Mouse (Mus musculus): ENCODE data around the gene C1rl.
"Not testable (repeated sequence)": the region's sequence is repeated elsewhere in the genome, so short reads cannot be mapped to it uniquely, and the experiment has no call there.

Gene C1rl

GRCm38 (mm10) chr6:124505028-124505427 lies 12.1 kb downstream of the C1rl start:
- no peak for DNase-seq (ENCODE audit: low spot score in 2 of 2)

GRCm38 (mm10) chr6:124506991-124507390 lies 14.1 kb downstream of the C1rl start:
- DNase-seq (ENCODE audit: low spot score in 2 of 2), result no peak

GRCm38 (mm10) chr6:124508292-124508691 lies 15.4 kb downstream of the C1rl start:
- DNase-seq (ENCODE audit: low spot score in 2 of 2), result no peak

GRCm38 (mm10) chr6:124509192-124509591 lies 16.3 kb downstream of the C1rl start:
- DNase-seq (ENCODE audit: low spot score in 2 of 2), result not testable (repeated sequence)

- no peak for DNase-seq (ENCODE audit: low spot score in 2 of 2)
Measured at GRCm38 (mm10) chr6:124511936-124512335, 19.0 kb downstream of the C1rl start.

GRCm38 (mm10) chr6:124512355-124512836 lies 19.5 kb downstream of the C1rl start, which contains the start of gene C1ra:
TSS of gene C1ra (plus strand) at chr6:124512405.
- DNase-seq (ENCODE audit: low spot score in 2 of 2), result peak; percentile 45 to 67

- not testable (repeated sequence) for DNase-seq (ENCODE audit: low spot score in 2 of 2)
Measured at GRCm38 (mm10) chr6:124517733-124518132, 24.8 kb downstream of the C1rl start.

- not testable (repeated sequence) for DNase-seq (ENCODE audit: low spot score in 2 of 2)
Measured at GRCm38 (mm10) chr6:124522082-124522481, 29.2 kb downstream of the C1rl start.

- no peak for DNase-seq (ENCODE audit: low spot score in 2 of 2)
Measured at GRCm38 (mm10) chr6:124527881-124528280, 35.0 kb downstream of the C1rl start.

GRCm38 (mm10) chr6:124531077-124531476 lies 38.2 kb downstream of the C1rl start:
- no peak for DNase-seq (ENCODE audit: low spot score in 2 of 2)

GRCm38 (mm10) chr6:124536125-124536829 lies 43.4 kb downstream of the C1rl start:
- DNase-seq (ENCODE audit: low spot score in 2 of 2), result not testable (repeated sequence)

GRCm38 (mm10) chr6:124541176-124541575 lies 48.3 kb downstream of the C1rl start:
- DNase-seq (ENCODE audit: low spot score in 2 of 2), result not testable (repeated sequence)

GRCm38 (mm10) chr6:124542284-124542683 lies 49.4 kb downstream of the C1rl start, which contains the start of gene C1s1:
TSS of gene C1s1 (minus strand) at chr6:124542359.
- peak; percentile 40 to 68 for DNase-seq (ENCODE audit: low spot score in 2 of 2)

- DNase-seq (ENCODE audit: low spot score in 2 of 2), result peak in 1 of 2 experiments; percentile 59
Measured at GRCm38 (mm10) chr6:124544466-124544865, 51.6 kb downstream of the C1rl start.

GRCm38 (mm10) chr6:124545425-124545824 lies 52.5 kb downstream of the C1rl start:
- peak in 1 of 2 experiments; percentile 10 for DNase-seq (ENCODE audit: low spot score in 2 of 2)

GRCm38 (mm10) chr6:124547979-124548378 lies 55.1 kb downstream of the C1rl start:
- DNase-seq (ENCODE audit: low spot score in 2 of 2), result not testable (repeated sequence)

- DNase-seq (ENCODE audit: low spot score in 2 of 2), result peak in 1 of 2 experiments; percentile 8
Measured at GRCm38 (mm10) chr6:124549023-124549550, 56.2 kb downstream of the C1rl start.

GRCm38 (mm10) chr6:124552766-124553165 lies 59.9 kb downstream of the C1rl start:
- peak in 1 of 2 experiments; percentile 50 for DNase-seq (ENCODE audit: low spot score in 2 of 2)

GRCm38 (mm10) chr6:124555956-124556355 lies 63.0 kb downstream of the C1rl start:
- not testable (repeated sequence) for DNase-seq (ENCODE audit: low spot score in 2 of 2)
